ENCODE assay signal across 13 mouse cellular contexts in the genomic region with DNA sequence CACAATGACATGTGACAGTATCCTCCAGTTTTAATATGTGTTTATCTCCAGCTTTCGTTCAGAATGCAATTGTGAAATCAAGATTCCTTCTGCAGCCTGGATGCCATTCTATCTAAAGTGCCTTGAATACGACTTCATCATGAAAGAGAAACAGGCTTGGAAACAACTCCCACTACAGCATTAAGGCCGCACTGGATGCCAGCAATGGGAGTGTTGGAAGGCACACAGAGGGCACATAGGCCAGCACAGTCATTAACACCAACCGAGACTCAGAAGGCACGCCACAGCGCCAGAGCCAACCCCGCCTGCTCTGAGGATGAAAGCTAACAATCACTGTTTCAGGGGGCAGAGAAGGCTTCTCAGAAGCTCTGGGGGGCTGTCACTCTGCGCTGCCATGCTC. TPM values are rescaled to one million over a fixed set of nuclear protein-coding genes. Genes with fewer than 3 reads are reported as not detected.
DNase-seq lines count a peak whose midpoint lies in the region; ATAC-seq lines count a peak whose summit lies in the region.
"Had no signal": no experiment of that assay in that cellular context is flagged by ENCODE, and none has a peak within 500 bp of the region (broad histone marks: within the 10 kb centered on the region; RNA-seq: fewer than 3 reads in every experiment).

No protein-coding gene starts in this region.

- H3K4me2 ChIP-seq in heart, embryonic 11.5 days, result no peak overlapping the region
- no peak overlapping the region for H3K4me2 ChIP-seq in lung, embryonic 16.5 days (ENCODE audit: low read depth, low read length)
- H3K4me2 ChIP-seq: liver, embryonic 15.5 days had no signal

- H3K4me3 ChIP-seq in heart, embryonic 11.5 days (ENCODE audit: low read depth, low read length), result no peak overlapping the region
- no peak overlapping the region for H3K4me3 ChIP-seq in lung, embryonic 16.5 days (ENCODE audit: low read length)
- H3K4me3 ChIP-seq: liver, embryonic 15.5 days had no signal

- WGBS in heart, embryonic 11.5 days (ENCODE audit: insufficient replicate concordance), result 81% methylated on average over 8 of the region's 8 CpGs
- WGBS in lung, embryonic 16.5 days, result 66% methylated on average over 8 of the region's 8 CpGs

- no peak for DNase-seq in heart, postnatal 4 days
- DNase-seq in lung, adult 18-20 months, result peak; percentile 28 to 39
- no peak for DNase-seq in lung, postnatal 14 days
- DNase-seq in brain, adult 2 months (ENCODE audit: low read depth, low spot score), result peak; percentile 27
- no peak for DNase-seq in spleen, postnatal 10 days (ENCODE audit: low spot score in 2 of 2)
- DNase-seq in spleen, adult 18-20 months, result no peak
- DNase-seq: adrenal gland, postnatal 36 days; cerebellum, adult 11-12 months; thymus, postnatal 36 days had no signal

- 0 out of 2 replicates have a peak overlapping the region, but pooled peaks have one; percentile 29 for H3K27ac ChIP-seq in heart, embryonic 11.5 days (ENCODE audit: low read depth, low read length)
- H3K27ac ChIP-seq in lung, embryonic 16.5 days (ENCODE audit: low read length), result peak overlapping the region; percentile 51
- H3K27ac ChIP-seq: liver, embryonic 15.5 days had no signal

- H3K9me3 ChIP-seq in heart, embryonic 11.5 days (replicated peaks; ENCODE audit: control insufficient read depth, low read length), result no peaks in the 10 kb centered on the region
- no peaks in the 10 kb centered on the region for H3K9me3 ChIP-seq in lung, embryonic 16.5 days (ENCODE audit: control insufficient read depth, low read length)
- H3K9me3 ChIP-seq: liver, embryonic 15.5 days had no signal

- H3K9ac ChIP-seq in heart, embryonic 11.5 days (ENCODE audit: low read depth, low read length), result no peak overlapping the region; the same call in 1 of the 2 replicates
- H3K9ac ChIP-seq in lung, embryonic 16.5 days (ENCODE audit: low read length), result no peak overlapping the region
- H3K9ac ChIP-seq: liver, embryonic 15.5 days had no signal

- no peak for ATAC-seq in heart, embryonic 11.5 days (replicated peaks; ENCODE audit: insufficient number of reproducible peaks, low FRiP score, low TSS enrichment)
- peak; percentile 64 for ATAC-seq in lung, embryonic 16.5 days (ENCODE audit: low read depth)
- ATAC-seq: forebrain, embryonic 14.5 days had no signal

- H3K4me1 ChIP-seq in heart, embryonic 11.5 days (ENCODE audit: control insufficient read depth, insufficient read depth, low read length), result peaks cover 58% of the 10 kb centered on the region
- peaks cover 19% of the 10 kb centered on the region for H3K4me1 ChIP-seq in lung, embryonic 16.5 days (replicated peaks; ENCODE audit: control insufficient read depth, insufficient read depth, low read length)

- no peaks in the 10 kb centered on the region for H3K27me3 ChIP-seq in heart, embryonic 11.5 days (ENCODE audit: control insufficient read depth, insufficient read depth, low read length)
- no peaks in the 10 kb centered on the region for H3K27me3 ChIP-seq in lung, embryonic 16.5 days (ENCODE audit: control insufficient read depth, insufficient read depth, low read depth, low read length)
- H3K27me3 ChIP-seq: liver, embryonic 15.5 days had no signal

- H3K36me3 ChIP-seq in heart, embryonic 11.5 days (ENCODE audit: control insufficient read depth, insufficient read depth, low read length), result peaks cover 15% of the 10 kb centered on the region
- H3K36me3 ChIP-seq in lung, embryonic 16.5 days (ENCODE audit: control insufficient read depth, insufficient read depth, low read length), result peaks cover 10% of the 10 kb centered on the region; the same call in 1 of the 2 replicates

RNA-seq across cellular contexts. Expression of a gene that starts 37.1 kb away (rescaled TPM):
- polyA plus RNA-seq in heart, embryonic 11.5 days (2014; fragmentation: Nextera tagmentation; extraction: Ambion mirVana), result 156 and 251 TPM in 2 replicates
- 100 to 1,000 TPM; 313 to 318 TPM for total RNA-seq in heart, postnatal 4 days (2021)
- 170 and 179 TPM in 2 replicates for polyA plus RNA-seq in lung, embryonic 16.5 days (2015; fragmentation: Nextera tagmentation; extraction: Ambion mirVana)

Comparison
In these comparisons a context has a peak if more than half of its experiments do, and no peak if none do; other contexts are left out.
1. DNase-seq: peak in lung, adult 18-20 months (2 of 2) and brain, adult 2 months (single experiment); none in heart, postnatal 4 days (single experiment), lung, postnatal 14 days (single experiment), spleen, postnatal 10 days (0 of 2) and spleen, adult 18-20 months (0 of 2).